Mouse (Mus musculus) spleen, adult 2 months (tissue): Measurements from ENCODE around the gene Klf7. TPM values are rescaled to one million over a fixed set of nuclear protein-coding genes. Genes with fewer than 3 reads are reported as not detected.

Experiments used
- DNase-seq, 2 experiments: peaks; one replicate each; pipeline versions ENCODE4 v3.0.0 to v3.0.0-alpha.2; 2012 to 2021; ENCODE audit warnings: low spot score in 2 of 2, low read depth in 1 of 2
- H3K27ac ChIP-seq: fragments of 200-500 bp; 2 replicates; pipeline ENCODE4 v1.5.1; 2012; ENCODE audit warnings: low read length, inconsistent platforms; ENCODE audit not compliant: insufficient read depth
- H3K27me3 ChIP-seq: fragments of 200-500 bp; 2 replicates; pipeline ENCODE4 v1.6.1; 2012; ENCODE audit warnings: mild to moderate bottlenecking, moderate library complexity, low read length, inconsistent platforms; ENCODE audit not compliant: control insufficient read depth, insufficient read depth
- H3K36me3 ChIP-seq: fragments of 200-500 bp; 2 replicates; pipeline ENCODE4 v1.6.1; 2012; ENCODE audit warnings: mild to moderate bottlenecking, low read length, inconsistent platforms; ENCODE audit not compliant: control insufficient read depth, insufficient read depth
- H3K4me1 ChIP-seq: fragments of 200-500 bp; 2 replicates; pipeline ENCODE4 v1.6.1; 2011; ENCODE audit warnings: inconsistent platforms; ENCODE audit not compliant: control insufficient read depth, insufficient read depth, insufficient read length
- H3K4me3 ChIP-seq: fragments of 200-500 bp; 2 replicates; pipeline ENCODE4 v1.5.1; 2011; ENCODE audit warnings: mild to moderate bottlenecking, inconsistent platforms; ENCODE audit not compliant: insufficient read depth, insufficient read length; ENCODE audit errors: extremely low read depth
- CTCF ChIP-seq: fragments of 200-500 bp; IDR thresholded peaks from 2 replicates; pipeline ENCODE4 v1.5.1; 2011; ENCODE audit warnings: mild to moderate bottlenecking, inconsistent platforms; ENCODE audit not compliant: insufficient read depth, insufficient read length, insufficient replicate concordance; ENCODE audit errors: extremely low read depth
- POLR2A ChIP-seq: fragments of 200-500 bp; IDR thresholded peaks from 2 replicates; pipeline ENCODE4 v1.6.1; 2011; ENCODE audit warnings: low read depth, low read length, inconsistent platforms
- WGBS: fragments of 180-500 bp; shearing (Covaris S2); methylation state at CpG from one replicate; pipeline ENCODE4 v1.1.7; 2018; 5-methylcytosine and 5-hydroxymethylcytosine counted together
- polyA plus RNA-seq: library from polyadenylated mRNA; depleted of rRNA; stranded (reverse); fragments of >200 nt; gene quantifications from 2 replicates; pipeline ENCODE4 v1.2.3, GENCODE M21; 2012; rRNA removed

The Klf7 gene
- polyA plus RNA-seq = 9.2 and 11.5 TPM in 2 replicates

DNA sequence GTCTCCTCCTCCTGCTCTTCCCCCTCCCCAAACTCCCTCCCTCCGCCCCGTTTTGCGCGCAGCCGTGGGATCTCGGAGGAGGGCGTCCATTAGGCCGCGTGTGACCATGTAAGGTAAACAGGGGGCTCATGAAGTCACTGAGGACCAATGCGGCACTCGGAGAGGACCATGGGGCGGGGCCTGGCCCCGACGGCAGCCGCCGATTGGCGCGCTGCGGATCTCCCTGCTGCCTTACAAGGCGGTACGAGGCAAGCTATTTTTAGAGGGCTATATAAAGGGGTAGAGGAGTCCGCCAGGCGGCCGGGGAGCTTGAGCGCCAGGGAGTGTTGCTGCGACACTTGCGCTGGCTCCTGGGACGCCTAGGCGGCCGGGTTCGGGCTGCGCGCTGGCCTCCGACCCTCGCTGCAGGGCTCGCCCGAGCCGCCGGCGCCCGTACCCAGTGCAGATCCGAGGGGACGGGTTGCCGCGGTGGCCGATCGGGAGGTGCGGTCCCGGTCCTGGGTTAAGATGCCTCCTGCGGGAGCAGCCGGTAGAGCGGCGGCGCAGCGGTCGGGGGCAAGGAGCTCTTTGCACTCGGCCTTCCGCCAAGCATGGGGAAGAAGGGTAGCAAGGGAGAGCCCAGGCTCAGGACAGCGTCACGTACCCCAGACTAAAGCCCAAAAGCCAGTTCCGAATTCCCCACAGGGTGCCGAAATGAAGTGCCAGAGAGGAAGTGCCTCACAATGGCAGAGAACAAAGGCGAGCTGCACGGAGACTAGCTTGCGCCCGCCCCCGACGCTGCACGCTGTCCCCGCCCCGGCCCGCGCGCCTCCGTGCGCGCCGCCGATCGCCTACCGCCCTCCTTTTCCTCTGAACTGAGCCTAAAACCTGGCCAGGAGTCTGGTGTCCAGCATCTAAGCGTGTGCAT, at the start of gene Klf7:
Gene Klf7 (minus strand): TSS at position 724 of the 907 bp plus-strand sequence.
- DNase-seq = peak; percentile 95 to 98
- Histone ChIP-seq H3K4me3 (peak within 1 kb of the TSS; percentile 96), H3K27ac (peak within 1 kb of the TSS; percentile 100), H3K27me3 (no peaks in the 10 kb centered on the region; the same call in 1 of the 2 replicates), H3K36me3 (no peaks in the 10 kb centered on the region), H3K4me1 (peaks cover 4% of the 10 kb centered on the region; the same call in 1 of the 2 replicates)
- peak; percentile 98 for TF ChIP-seq POLR2A
- peak; percentile 16; the same call in 1 of the 2 replicates for TF ChIP-seq CTCF
- WGBS = under 1% methylated on average over 81 of the region's 82 CpGs

DNA sequence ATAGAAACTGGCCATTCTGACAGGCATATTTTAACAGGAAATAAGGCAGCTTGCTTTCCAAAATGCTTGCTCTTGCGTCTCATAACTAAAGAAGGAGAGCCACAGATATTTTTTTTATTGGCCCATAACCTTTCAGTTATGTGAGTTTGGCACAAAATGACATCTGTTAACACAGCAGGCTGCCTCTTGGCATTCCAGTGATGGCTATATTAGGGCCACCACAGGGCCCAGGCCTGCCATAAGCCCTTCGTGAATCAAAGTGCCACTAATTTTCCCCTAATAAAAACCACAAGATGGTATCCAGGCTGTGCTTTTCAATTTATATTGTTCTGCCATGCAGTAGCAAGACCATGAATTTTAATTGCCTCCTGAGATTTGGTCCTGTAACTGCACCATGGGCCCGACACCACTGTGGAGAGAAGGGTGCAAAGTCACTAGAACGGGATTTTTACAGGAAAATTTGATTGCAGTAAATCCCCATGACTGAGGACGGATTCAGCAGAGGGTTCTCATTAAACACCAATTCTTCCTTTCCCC, 42.5 kb upstream of the Klf7 start:
- DNase-seq = no peak
- H3K4me3 ChIP-seq = no peak overlapping the region
- H3K27ac ChIP-seq = no peak overlapping the region
- H3K36me3 ChIP-seq = no peaks in the 10 kb centered on the region
- WGBS = 87% methylated on average over 5 of the region's 5 CpGs
- no peaks in the 10 kb centered on the region for H3K27me3 ChIP-seq
- no peak for TF ChIP-seq POLR2A
- no peak for TF ChIP-seq CTCF
- H3K4me1 ChIP-seq = no peaks in the 10 kb centered on the region

DNA sequence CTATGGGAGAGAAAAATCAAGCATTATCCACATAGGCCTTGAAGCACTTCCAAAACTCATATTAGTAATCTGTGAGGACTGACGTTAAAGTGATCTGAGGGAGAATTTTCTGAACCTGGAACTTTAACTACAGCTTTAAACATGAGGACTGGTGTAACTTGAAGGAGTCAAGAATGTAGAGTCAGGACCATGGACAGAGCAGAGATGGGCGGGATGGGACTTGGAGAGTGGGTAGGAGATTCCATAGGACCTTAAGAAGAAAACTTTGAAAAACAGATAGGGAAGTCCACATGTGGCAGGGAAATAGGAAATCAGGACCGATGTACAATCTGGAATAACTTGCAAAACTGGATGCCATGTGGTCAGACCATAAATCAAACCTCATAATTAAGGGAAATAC, 36.7 kb upstream of the Klf7 start:
- no peak for DNase-seq
- TF ChIP-seq POLR2A (no peak), CTCF (no peak)
- WGBS = 74% methylated on average over 3 of the region's 3 CpGs

DNA sequence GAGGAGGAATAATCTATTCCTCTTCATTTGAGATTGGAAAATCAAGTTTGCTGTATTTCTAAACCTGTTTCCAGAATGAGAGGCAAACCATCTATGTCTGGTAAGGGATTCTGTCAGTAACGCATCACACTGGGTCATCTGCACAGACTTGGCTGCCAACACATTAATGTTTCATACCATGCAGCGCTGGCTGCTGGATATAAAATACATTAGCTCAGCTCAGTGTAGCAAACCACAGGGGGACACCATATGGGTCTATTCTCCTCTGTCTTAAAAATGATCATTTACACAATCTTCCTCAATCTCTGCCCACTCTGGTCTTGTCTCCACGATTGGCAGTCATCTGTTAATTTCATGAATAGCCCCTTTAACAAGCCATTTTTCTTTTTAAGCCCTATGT, 27.1 kb upstream of the Klf7 start:
- Histone ChIP-seq H3K27me3 (no peaks in the 10 kb centered on the region), H3K4me3 (no peak overlapping the region), H3K27ac (no peak overlapping the region), H3K36me3 (no peaks in the 10 kb centered on the region), H3K4me1 (no peaks in the 10 kb centered on the region)
- TF ChIP-seq POLR2A (no peak), CTCF (no peak)
- 89% methylated on average over 3 of the region's 3 CpGs for WGBS
- no peak for DNase-seq

More for the DNA sequence above, 36.7 kb upstream of the Klf7 start:
- Histone ChIP-seq H3K4me1 (no peaks in the 10 kb centered on the region), H3K36me3 (no peaks in the 10 kb centered on the region), H3K27ac (no peak overlapping the region), H3K27me3 (no peaks in the 10 kb centered on the region), H3K4me3 (no peak overlapping the region)

DNA sequence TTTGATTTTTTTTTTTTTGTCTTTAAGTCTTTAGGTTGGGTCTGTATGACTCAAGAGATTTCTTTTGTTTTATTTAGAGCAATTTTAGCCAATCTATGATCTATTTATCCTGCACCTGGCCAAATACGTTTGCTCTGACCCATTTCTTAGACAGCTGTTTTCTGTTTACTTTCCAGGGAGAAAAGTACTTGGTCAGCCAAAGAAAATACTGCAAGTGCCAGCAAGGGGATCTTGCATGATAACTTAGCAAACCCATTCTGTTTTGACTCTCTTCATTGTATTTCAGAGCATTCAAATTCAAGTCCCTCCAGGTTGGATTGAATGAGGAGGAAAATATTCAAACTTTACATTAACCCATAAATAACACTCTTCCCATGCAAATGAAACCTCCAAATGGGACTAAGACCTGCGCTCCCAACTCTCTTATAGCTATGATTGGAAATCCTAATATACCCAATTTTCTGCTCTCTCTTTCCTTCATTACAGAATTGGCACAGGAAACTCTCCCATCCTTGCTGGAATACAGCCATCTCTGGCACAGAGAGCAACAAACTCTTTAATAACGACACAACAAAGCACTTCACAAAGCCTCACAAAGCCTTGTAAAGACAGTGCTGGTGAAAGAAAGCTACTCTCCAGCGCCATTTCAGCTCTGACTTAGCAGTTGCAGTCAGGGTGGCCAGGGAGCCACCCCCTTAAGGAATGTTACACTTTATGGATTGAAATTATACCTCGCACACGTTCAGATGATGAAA, 20.8 kb upstream of the Klf7 start:
- 82% methylated on average over 6 of the region's 6 CpGs for WGBS
- no peaks in the 10 kb centered on the region; the same call in 1 of the 2 replicates for H3K4me1 ChIP-seq
- no peak for DNase-seq
- TF ChIP-seq POLR2A (no peak), CTCF (no peak)
- H3K27ac ChIP-seq = no peak overlapping the region
- H3K4me3 ChIP-seq = no peak overlapping the region
- no peaks in the 10 kb centered on the region for H3K27me3 ChIP-seq
- no peaks in the 10 kb centered on the region for H3K36me3 ChIP-seq

DNA sequence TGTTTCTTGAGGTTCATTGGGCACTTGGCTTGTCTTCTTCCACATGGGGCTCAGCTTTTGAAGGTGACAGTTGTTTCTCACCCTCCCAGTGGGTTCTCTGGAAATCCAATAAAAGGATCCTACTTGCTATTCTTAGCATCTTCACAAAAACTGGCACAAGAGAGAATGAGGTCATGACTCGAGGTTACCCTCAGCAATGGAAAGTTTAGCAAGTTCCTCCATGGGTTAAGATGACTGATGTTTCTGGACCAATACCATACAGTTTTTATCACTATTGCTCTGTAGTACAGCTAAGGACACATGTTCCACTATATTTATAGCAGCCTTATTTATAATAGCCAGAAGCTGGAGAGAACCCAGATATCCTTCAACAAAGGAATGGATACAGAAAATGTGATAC, 12.4 kb upstream of the Klf7 start:
- Histone ChIP-seq H3K4me1 (peaks cover 2% of the 10 kb centered on the region; the same call in 1 of the 2 replicates), H3K36me3 (no peaks in the 10 kb centered on the region), H3K27ac (no peak overlapping the region), H3K4me3 (no peak overlapping the region), H3K27me3 (no peaks in the 10 kb centered on the region)
- TF ChIP-seq CTCF (no peak), POLR2A (no peak)
- DNase-seq = no peak
- WGBS = 58% methylated on average over 1 of the region's 1 CpGs
